Mouse (Mus musculus): Measurements from ENCODE around the gene Osgep.
"Not testable (repeated sequence)": the region's sequence is repeated elsewhere in the genome, so short reads cannot be mapped to it uniquely, and the experiment has no call there.

Gene Osgep

GRCm38 (mm10) chr14:50876236-50876950 is 48.3 kb downstream of the Osgep start:
- no peak for DNase-seq (ENCODE audit: low spot score)

GRCm38 (mm10) chr14:50875591-50876230 is 49.0 kb downstream of the Osgep start:
- DNase-seq (ENCODE audit: low spot score) = no peak

- DNase-seq (ENCODE audit: low spot score) = peak; percentile 45
Observed at GRCm38 (mm10) chr14:50875175-50875574, 49.5 kb downstream of the Osgep start.

GRCm38 (mm10) chr14:50871284-50871683 is 53.4 kb downstream of the Osgep start:
- DNase-seq (ENCODE audit: low spot score) = no peak

GRCm38 (mm10) chr14:50870805-50871143 is 53.9 kb downstream of the Osgep start:
- no peak for DNase-seq (ENCODE audit: low spot score)

GRCm38 (mm10) chr14:50869889-50870804 is 54.5 kb downstream of the Osgep start, which contains the start of gene Tep1:
Tep1 (minus strand) TSS chr14:50870560.
- peak; percentile 86 for DNase-seq (ENCODE audit: low spot score)

GRCm38 (mm10) chr14:50868656-50869055 is 56.0 kb downstream of the Osgep start:
- no peak for DNase-seq (ENCODE audit: low spot score)

GRCm38 (mm10) chr14:50868211-50868610 is 56.5 kb downstream of the Osgep start:
- DNase-seq (ENCODE audit: low spot score) = no peak

- DNase-seq (ENCODE audit: low spot score) = no peak
Observed at GRCm38 (mm10) chr14:50866966-50867365, 57.7 kb downstream of the Osgep start.

- DNase-seq (ENCODE audit: low spot score) = not testable (repeated sequence)
Observed at GRCm38 (mm10) chr14:50865005-50865404, 59.7 kb downstream of the Osgep start.

GRCm38 (mm10) chr14:50862641-50863040 is 62.1 kb downstream of the Osgep start:
- DNase-seq (ENCODE audit: low spot score) = no peak

Data from yolk sac, embryonic 10.5 days (tissue).